Mouse (Mus musculus) liver, adult 2 months (tissue): ENCODE data around the gene Larp1b. TPM values are rescaled to one million over a fixed set of nuclear protein-coding genes. Genes with fewer than 3 reads are reported as not detected.

Source experiments
- DNase-seq: peaks from one replicate; pipeline ENCODE4 v3.0.0-alpha.2; 2011; ENCODE audit warnings: low read depth, low spot score; ENCODE audit errors: extremely low read depth
- H3K27ac ChIP-seq: fragments of 200-500 bp; replicated peaks from 2 replicates; pipeline ENCODE4 v1.5.1; 2012; ENCODE audit warnings: low read depth, mild to moderate bottlenecking, control low read depth, inconsistent platforms, low read length; ENCODE audit not compliant: insufficient read depth
- H3K27me3 ChIP-seq: fragments of 200-500 bp; 2 replicates; pipeline ENCODE4 v1.6.1; 2012; ENCODE audit warnings: mild to moderate bottlenecking, moderate library complexity, low read length, inconsistent platforms; ENCODE audit not compliant: control insufficient read depth, insufficient read depth
- H3K36me3 ChIP-seq: fragments of 200-500 bp; 2 replicates; pipeline ENCODE4 v1.6.1; 2012; ENCODE audit warnings: low read length, inconsistent platforms; ENCODE audit not compliant: control insufficient read depth, insufficient read depth
- H3K4me1 ChIP-seq: fragments of 200-500 bp; 2 replicates; pipeline ENCODE4 v1.6.1; 2011; ENCODE audit warnings: low read length; ENCODE audit not compliant: control insufficient read depth, insufficient read depth
- H3K4me3 ChIP-seq: fragments of 200-500 bp; 2 replicates; pipeline ENCODE4 v1.5.1; 2011; ENCODE audit warnings: low read depth, mild to moderate bottlenecking, control low read depth, low read length, moderate library complexity; ENCODE audit not compliant: insufficient read depth
- H3K79me2 ChIP-seq: fragments of 200-500 bp; 2 replicates; pipeline ENCODE4 v1.6.1; 2012; ENCODE audit warnings: inconsistent platforms, mild to moderate bottlenecking, low read length, moderate library complexity; ENCODE audit not compliant: control insufficient read depth, insufficient read depth
- H3K9ac ChIP-seq: fragments of 200-500 bp; 2 replicates; pipeline ENCODE4 v1.6.1; 2012; ENCODE audit warnings: low read depth, mild to moderate bottlenecking, control low read depth, inconsistent platforms, low read length
- CTCF ChIP-seq: fragments of 200-500 bp; IDR thresholded peaks from 2 replicates; pipeline ENCODE4 v1.5.1; 2011; ENCODE audit warnings: low read depth, low read length, control low read depth
- POLR2A ChIP-seq: fragments of 200-500 bp; IDR thresholded peaks from 2 replicates; pipeline ENCODE4 v1.6.1; 2011; ENCODE audit warnings: low read length, control low read depth; ENCODE audit not compliant: insufficient read depth; ENCODE audit errors: extremely low read depth
- WGBS: fragments of 180-500 bp; shearing (Covaris S2); methylation state at CpG from one replicate; pipeline ENCODE4 v1.1.7; 2018; 5-methylcytosine and 5-hydroxymethylcytosine counted together
- polyA plus RNA-seq: library from polyadenylated mRNA; depleted of rRNA; stranded (reverse); fragments of >200 nt; gene quantifications from 2 replicates; pipeline ENCODE4 v1.2.3, GENCODE M21; 2012
- total RNA-seq: library from RNA; depleted of rRNA; stranded (reverse); fragments of >200 nt; gene quantifications from 2 replicates; pipeline ENCODE4 v1.2.3, GENCODE M21; 2014

The Larp1b gene
- total and polyA plus RNA-seq, 2 experiments: 20.3 to 81.2 TPM

- no peaks in the 10 kb centered on the region for H3K27me3 ChIP-seq
- DNase-seq: peak; percentile 70
- H3K36me3 ChIP-seq: no peaks in the 10 kb centered on the region; the same call in 1 of the 2 replicates
- no peak overlapping the region for H3K9ac ChIP-seq
- no peak overlapping the region for H3K27ac ChIP-seq
- no peak for TF ChIP-seq POLR2A
- no peak for TF ChIP-seq CTCF
- H3K4me1 ChIP-seq: peaks cover 3% of the 10 kb centered on the region
- H3K79me2 ChIP-seq: no peaks in the 10 kb centered on the region
- H3K4me3 ChIP-seq: no peak overlapping the region
- 71% methylated on average over 4 of the region's 4 CpGs for WGBS
Observed at GRCm38 (mm10) chr3:41042195-41042938, 92.7 kb downstream of the Larp1b start.

GRCm38 (mm10) chr3:41043756-41044354 lies 94.2 kb downstream of the Larp1b start:
- no peak for DNase-seq
- 64% methylated on average over 11 of the region's 11 CpGs for WGBS
- Histone ChIP-seq H3K27ac (no peak overlapping the region), H3K27me3 (no peaks in the 10 kb centered on the region), H3K36me3 (no peaks in the 10 kb centered on the region; the same call in 1 of the 2 replicates), H3K4me1 (peaks cover 3% of the 10 kb centered on the region), H3K4me3 (no peak overlapping the region), H3K79me2 (no peaks in the 10 kb centered on the region), H3K9ac (no peak overlapping the region)
- TF ChIP-seq CTCF (no peak), POLR2A (no peak)

- 84% methylated on average over 6 of the region's 6 CpGs for WGBS
- no peak for TF ChIP-seq POLR2A
- no peak for TF ChIP-seq CTCF
- no peak overlapping the region for H3K27ac ChIP-seq
Observed at GRCm38 (mm10) chr3:41047838-41048237, 98.2 kb downstream of the Larp1b start.

GRCm38 (mm10) chr3:41053334-41053733 lies 103.7 kb downstream of the Larp1b start:
- 75% methylated on average over 3 of the region's 3 CpGs for WGBS
- TF ChIP-seq POLR2A: no peak
- no peak for TF ChIP-seq CTCF
- DNase-seq: no peak

More at GRCm38 (mm10) chr3:41047838-41048237, 98.2 kb downstream of the Larp1b start:
- H3K36me3 ChIP-seq: no peaks in the 10 kb centered on the region; the same call in 1 of the 2 replicates
- DNase-seq: no peak
- H3K4me1 ChIP-seq: no peaks in the 10 kb centered on the region
- H3K9ac ChIP-seq: no peak overlapping the region
- H3K4me3 ChIP-seq: no peak overlapping the region
- H3K79me2 ChIP-seq: no peaks in the 10 kb centered on the region
- H3K27me3 ChIP-seq: no peaks in the 10 kb centered on the region

GRCm38 (mm10) chr3:41058395-41058794 lies 108.8 kb downstream of the Larp1b start:
- H3K9ac ChIP-seq: no peak overlapping the region
- no peak overlapping the region for H3K4me3 ChIP-seq
- WGBS: 48% methylated on average over 2 of the region's 2 CpGs
- peaks cover 11% of the 10 kb centered on the region; the same call in 1 of the 2 replicates for H3K4me1 ChIP-seq
- TF ChIP-seq POLR2A (no peak), CTCF (no peak)
- peak; percentile 46 for DNase-seq
- H3K36me3 ChIP-seq: no peaks in the 10 kb centered on the region
- no peaks in the 10 kb centered on the region for H3K79me2 ChIP-seq
- no peak overlapping the region for H3K27ac ChIP-seq
- no peaks in the 10 kb centered on the region for H3K27me3 ChIP-seq

More at GRCm38 (mm10) chr3:41053334-41053733, 103.7 kb downstream of the Larp1b start:
- H3K27ac ChIP-seq: no peak overlapping the region
- no peak overlapping the region for H3K9ac ChIP-seq
- H3K36me3 ChIP-seq: no peaks in the 10 kb centered on the region
- no peak overlapping the region for H3K4me3 ChIP-seq
- H3K4me1 ChIP-seq: no peaks in the 10 kb centered on the region
- H3K27me3 ChIP-seq: no peaks in the 10 kb centered on the region
- no peaks in the 10 kb centered on the region for H3K79me2 ChIP-seq

- H3K4me1 ChIP-seq: peaks cover 11% of the 10 kb centered on the region; the same call in 1 of the 2 replicates
- no peak overlapping the region for H3K9ac ChIP-seq
- WGBS: 94% methylated on average over 3 of the region's 3 CpGs
- DNase-seq: no peak
- TF ChIP-seq POLR2A: no peak
- no peak for TF ChIP-seq CTCF
- no peak overlapping the region for H3K4me3 ChIP-seq
- no peaks in the 10 kb centered on the region for H3K27me3 ChIP-seq
- no peaks in the 10 kb centered on the region for H3K36me3 ChIP-seq
- no peak overlapping the region for H3K27ac ChIP-seq
- no peaks in the 10 kb centered on the region for H3K79me2 ChIP-seq
Observed at GRCm38 (mm10) chr3:41059249-41059648, 109.6 kb downstream of the Larp1b start.
